ENCODE assay signal across 8 mouse cellular contexts in the genomic region with DNA sequence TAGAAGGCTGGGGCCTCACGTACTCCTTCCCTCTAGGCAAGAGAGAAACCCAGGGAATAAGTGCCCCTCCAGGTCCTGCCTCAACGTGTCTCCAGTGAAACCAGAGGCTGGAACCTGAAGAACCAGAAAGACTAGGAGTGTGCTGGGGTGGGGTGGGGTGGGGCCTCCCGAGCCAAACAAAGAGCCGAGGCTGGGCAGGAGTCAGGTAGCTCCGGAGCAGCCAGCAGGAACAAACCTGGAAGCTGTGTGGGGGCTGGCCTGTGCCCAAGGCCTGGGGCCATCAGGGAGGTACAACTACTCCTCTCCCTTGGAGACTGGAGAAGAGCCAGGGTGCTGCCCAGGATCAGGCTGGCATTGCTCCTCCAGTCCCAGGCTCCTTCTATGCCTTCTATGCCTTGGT. TPM values are rescaled to one million over a fixed set of nuclear protein-coding genes. Genes with fewer than 3 reads are reported as not detected.
DNase-seq lines count a peak whose midpoint lies in the region; ATAC-seq lines count a peak whose summit lies in the region.

No protein-coding gene starts in this region.

- peaks cover 75% of the 10 kb centered on the region for H3K36me3 ChIP-seq in limb, embryonic 15.5 days

- H3K4me2 ChIP-seq in limb, embryonic 15.5 days = peak overlapping the region; percentile 5; the same call in 1 of the 2 replicates

- DNase-seq in embryo, embryonic 9.5 days (ENCODE audit: extremely low spot score) = peak; percentile 37
- DNase-seq in embryo, embryonic 10.5 days (ENCODE audit: low spot score) = no peak
- DNase-seq in cerebellum, adult 9-10 months = peak; percentile 42
- DNase-seq in heart, postnatal 4 days = peak; percentile 45
- DNase-seq in urinary bladder, postnatal 25 days (ENCODE audit: low spot score) = peak; percentile 49
- DNase-seq in MN1 (ENCODE audit: low spot score) = no peak

- peaks cover 61% of the 10 kb centered on the region for H3K4me1 ChIP-seq in limb, embryonic 15.5 days

- H3K9ac ChIP-seq in limb, embryonic 15.5 days = no peak overlapping the region

- peak overlapping the region; percentile 77 for H3K27ac ChIP-seq in limb, embryonic 15.5 days

- no peaks in the 10 kb centered on the region for H3K27me3 ChIP-seq in limb, embryonic 15.5 days

- 57% methylated on average over 5 of the region's 5 CpGs for WGBS in limb, embryonic 15.5 days

- H3K9me3 ChIP-seq in limb, embryonic 15.5 days = no peaks in the 10 kb centered on the region

- no peak overlapping the region for H3K4me3 ChIP-seq in limb, embryonic 15.5 days

- peak; percentile 41; the same call in 1 of the 2 replicates for ATAC-seq in limb, embryonic 15.5 days (ENCODE audit: insufficient number of reproducible peaks, low FRiP score, low TSS enrichment, low read depth)
- ATAC-seq in megakaryocyte progenitor cell, adult 5-6 weeks (replicated peaks; ENCODE audit: poor library complexity) = no peak

RNA-seq across cellular contexts. Expression of a gene that starts 18.9 kb away (rescaled TPM):
- 10 to 100 TPM; 39.4 to 40.7 TPM for total RNA-seq in heart, postnatal 4 days (2021)
- polyA plus RNA-seq in limb, embryonic 15.5 days (2015; fragmentation: Nextera tagmentation; extraction: Ambion mirVana) = 66.4 and 82.7 TPM in 2 replicates
- 0.07 TPM in 1 of 2 replicates, not detected in the other for total RNA-seq in megakaryocyte progenitor cell, adult 5-6 weeks (2015)
- total RNA-seq in megakaryocyte progenitor cell, adult 5-6 weeks (2017) = 0.24 TPM in 1 of 2 replicates, not detected in the other

Comparison
In these comparisons a context has a peak if more than half of its experiments do, and no peak if none do; other contexts are left out.
1. DNase-seq: peak in embryo, embryonic 9.5 days (single experiment), cerebellum, adult 9-10 months (single experiment), heart, postnatal 4 days (single experiment) and urinary bladder, postnatal 25 days (single experiment); none in embryo, embryonic 10.5 days (single experiment) and MN1 (single experiment).
2. RNA of a gene that starts 18.9 kb away (total RNA-seq): 39.4 to 40.7 TPM in heart, postnatal 4 days; 0.07 to 0.24 TPM in megakaryocyte progenitor cell, adult 5-6 weeks; every median in the first group is over 10 times any median in the second.